Mouse (Mus musculus): ENCODE data around the gene Grip2.

Gene Grip2

GRCm38 (mm10) chr6:91827016-91827570 lies at the start of gene Grip2:
Grip2 (minus strand) TSS chr6:91827250.
- no peak for DNase-seq

GRCm38 (mm10) chr6:91872781-91873180 lies 45.7 kb upstream of the Grip2 start:
- DNase-seq = no peak

- no peak for DNase-seq
Observed at GRCm38 (mm10) chr6:91868091-91868490, 41.0 kb upstream of the Grip2 start.

GRCm38 (mm10) chr6:91865601-91866000 lies 38.6 kb upstream of the Grip2 start:
- peak; percentile 50 for DNase-seq

- DNase-seq = no peak
Observed at GRCm38 (mm10) chr6:91864595-91864994, 37.5 kb upstream of the Grip2 start.

GRCm38 (mm10) chr6:91862848-91863247 lies 35.8 kb upstream of the Grip2 start:
- no peak for DNase-seq

GRCm38 (mm10) chr6:91858339-91858738 lies 31.3 kb upstream of the Grip2 start:
- DNase-seq = no peak

- DNase-seq = no peak
Observed at GRCm38 (mm10) chr6:91852550-91852949, 25.5 kb upstream of the Grip2 start.

- peak; percentile 34 for DNase-seq
Observed at GRCm38 (mm10) chr6:91843628-91844153, 16.6 kb upstream of the Grip2 start.

GRCm38 (mm10) chr6:91842897-91843627 lies 16.0 kb upstream of the Grip2 start:
- DNase-seq = peak; percentile 40

- DNase-seq = peak; percentile 66
Observed at GRCm38 (mm10) chr6:91839010-91839871, 12.2 kb upstream of the Grip2 start.

GRCm38 (mm10) chr6:91832863-91833440 lies 5.9 kb upstream of the Grip2 start:
- no peak for DNase-seq

- no peak for DNase-seq
Observed at GRCm38 (mm10) chr6:91827926-91828325, 876 bp upstream of the Grip2 start.

- no peak for DNase-seq
Observed at GRCm38 (mm10) chr6:91818271-91818670, 8.8 kb downstream of the Grip2 start.

- DNase-seq = no peak
Observed at GRCm38 (mm10) chr6:91815976-91816375, 11.1 kb downstream of the Grip2 start.

- no peak for DNase-seq
Observed at GRCm38 (mm10) chr6:91813611-91814010, 13.4 kb downstream of the Grip2 start.

GRCm38 (mm10) chr6:91810007-91810406 lies 17.0 kb downstream of the Grip2 start:
- no peak for DNase-seq

GRCm38 (mm10) chr6:91808022-91808421 lies 19.0 kb downstream of the Grip2 start:
- no peak for DNase-seq

GRCm38 (mm10) chr6:91807169-91807568 lies 19.9 kb downstream of the Grip2 start:
- DNase-seq = peak; percentile 60

- DNase-seq = no peak
Observed at GRCm38 (mm10) chr6:91804177-91804576, 22.9 kb downstream of the Grip2 start.

- DNase-seq = peak; percentile 49
Observed at GRCm38 (mm10) chr6:91798496-91798895, 28.6 kb downstream of the Grip2 start.

- no peak for DNase-seq
Observed at GRCm38 (mm10) chr6:91796736-91797135, 30.3 kb downstream of the Grip2 start.

- DNase-seq = peak; percentile 49
Observed at GRCm38 (mm10) chr6:91796064-91796463, 31.0 kb downstream of the Grip2 start.
